Mouse (Mus musculus) adrenal gland, adult 8-10 months (tissue): Measurements from ENCODE around the gene Mapk8ip1. TPM values are rescaled to one million over a fixed set of nuclear protein-coding genes. Genes with fewer than 3 reads are reported as not detected.

ENCODE experiments used
- DNase-seq: peaks from one replicate; pipeline ENCODE4 v3.0.0; 2022
- total RNA-seq, 4 experiments: library from RNA; stranded (reverse); gene quantifications; 2 replicates each; pipeline ENCODE4 v1.2.4; 2022

Mapk8ip1 gene
- total RNA-seq, 4 experiments from 2014 or later: 34.6 to 43.3 (median 38.7) TPM

- DNase-seq: no peak
Measured at GRCm38 (mm10) chr2:92390206-92390930, 10.7 kb downstream of the Mapk8ip1 start.

DNA sequence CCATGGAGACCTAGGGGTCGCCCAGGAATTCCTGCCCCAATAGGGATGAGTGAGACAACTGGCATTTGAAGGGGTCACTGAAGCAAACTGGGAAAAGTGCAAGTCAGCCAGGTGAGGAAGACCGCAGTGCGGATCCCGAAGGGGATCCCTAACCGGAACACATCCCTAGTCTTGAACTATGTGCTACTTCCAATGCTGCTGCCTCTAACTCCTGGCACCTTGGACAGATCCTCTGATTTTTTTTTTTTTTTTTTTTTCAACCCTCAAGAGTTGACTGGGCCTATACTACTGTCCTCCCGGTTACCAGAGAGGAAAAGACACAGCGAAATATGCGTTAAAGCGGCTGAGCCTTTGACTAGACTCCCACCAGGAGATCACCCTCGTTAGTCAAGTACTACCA is 11.4 kb downstream of the Mapk8ip1 start:
- DNase-seq: no peak

GRCm38 (mm10) chr2:92388891-92389641 is 12.0 kb downstream of the Mapk8ip1 start:
- DNase-seq: peak; percentile 86

- DNase-seq: no peak
Measured at GRCm38 (mm10) chr2:92388081-92388517, 13.0 kb downstream of the Mapk8ip1 start.

- DNase-seq: no peak
Measured at GRCm38 (mm10) chr2:92387646-92388045, 13.4 kb downstream of the Mapk8ip1 start.

DNA sequence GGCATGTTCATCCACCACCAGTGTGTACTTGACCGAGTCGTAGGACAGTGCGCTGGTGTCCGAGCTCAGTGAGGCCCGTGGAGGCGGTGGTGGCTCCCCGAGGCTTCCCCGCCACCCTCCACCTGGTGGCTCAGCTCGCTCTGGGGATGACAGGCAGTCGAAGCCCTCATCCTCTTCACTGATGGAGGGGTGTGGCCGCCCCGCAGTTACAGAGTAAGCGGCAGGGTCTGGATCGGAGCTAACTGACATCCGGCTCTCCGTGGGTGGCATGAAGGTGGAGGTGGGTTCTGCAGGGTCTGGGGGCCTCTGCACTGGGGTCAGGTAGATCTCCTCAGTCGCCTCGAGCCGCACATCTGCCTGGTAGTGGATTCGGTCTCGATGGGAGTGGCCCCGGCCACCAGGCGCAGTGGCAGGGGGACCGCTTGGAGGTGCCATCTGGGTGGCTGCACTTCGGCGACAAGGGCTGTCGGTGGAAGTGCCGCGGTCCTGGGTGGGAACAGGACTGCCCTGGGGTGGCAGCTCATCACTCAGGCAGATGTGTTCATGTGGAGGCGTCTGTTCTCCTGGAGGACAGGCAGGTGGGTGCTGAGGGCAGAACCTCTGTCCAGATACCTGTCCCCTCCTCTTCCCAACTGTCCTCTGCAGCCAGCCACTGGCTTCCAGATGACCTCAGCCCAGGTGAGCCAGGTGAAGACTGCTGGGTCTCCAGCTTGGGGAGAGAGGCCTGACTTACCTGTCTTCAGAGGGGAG is 14.1 kb downstream of the Mapk8ip1 start:
- DNase-seq: no peak

- no peak for DNase-seq
Measured at GRCm38 (mm10) chr2:92385113-92386051, 15.7 kb downstream of the Mapk8ip1 start.

- no peak for DNase-seq
Measured at GRCm38 (mm10) chr2:92384101-92384500, 17.0 kb downstream of the Mapk8ip1 start.

DNA sequence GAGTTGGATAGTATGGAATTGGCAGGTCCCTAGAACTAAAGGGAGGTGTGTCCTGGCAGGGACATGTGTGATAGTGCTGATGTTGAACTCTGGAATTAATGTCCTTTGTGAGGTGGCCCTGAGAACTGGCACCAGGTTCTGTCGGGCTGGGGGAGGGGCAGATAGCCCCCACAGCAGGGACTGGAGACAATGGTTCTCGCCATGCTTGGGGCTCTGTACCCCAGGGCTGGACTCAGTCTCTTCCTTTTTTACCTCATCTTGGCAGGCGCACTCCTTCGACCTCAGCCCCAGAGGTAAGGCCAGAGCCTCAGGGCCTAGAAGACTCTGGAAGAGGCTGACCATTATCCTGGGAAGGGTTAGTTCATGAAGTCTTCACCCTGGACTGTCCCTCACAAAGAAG is 18.3 kb downstream of the Mapk8ip1 start:
- no peak for DNase-seq

- DNase-seq: no peak
Measured at GRCm38 (mm10) chr2:92381901-92382588, 19.0 kb downstream of the Mapk8ip1 start, which contains the start of gene 1700029I15Rik. 1700029I15Rik (plus strand) TSS chr2:92382538.

GRCm38 (mm10) chr2:92381161-92381560 is 19.9 kb downstream of the Mapk8ip1 start:
- DNase-seq: no peak

GRCm38 (mm10) chr2:92380495-92381050 is 20.5 kb downstream of the Mapk8ip1 start:
- DNase-seq: no peak

- DNase-seq: no peak
Measured at GRCm38 (mm10) chr2:92379783-92380494, 21.1 kb downstream of the Mapk8ip1 start.

DNA sequence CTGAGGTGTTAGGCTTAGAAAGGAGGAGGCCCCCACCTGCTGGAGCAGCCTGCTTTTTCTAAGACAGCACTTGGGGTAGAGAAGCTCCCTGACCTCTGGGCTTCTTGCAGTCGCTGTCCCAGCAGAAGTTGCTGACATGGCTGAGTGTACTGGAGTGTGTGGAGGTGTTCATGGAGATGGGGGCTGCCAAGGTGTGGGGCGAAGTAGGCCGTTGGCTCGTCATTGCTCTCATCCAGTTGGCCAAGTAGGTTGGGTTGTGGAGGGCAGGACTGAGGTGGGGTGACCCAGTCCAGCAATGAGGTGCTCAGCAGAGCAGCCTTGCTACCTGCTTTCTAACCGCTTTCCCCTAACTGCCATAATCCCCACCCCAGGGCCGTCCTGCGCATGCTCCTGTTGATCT is 23.7 kb downstream of the Mapk8ip1 start:
- DNase-seq: no peak

GRCm38 (mm10) chr2:92376300-92376699 is 24.8 kb downstream of the Mapk8ip1 start:
- DNase-seq: no peak

GRCm38 (mm10) chr2:92375788-92376187 is 25.3 kb downstream of the Mapk8ip1 start:
- DNase-seq: no peak

- DNase-seq: peak; percentile 99
Measured at GRCm38 (mm10) chr2:92375099-92375623, 25.9 kb downstream of the Mapk8ip1 start.

- no peak for DNase-seq
Measured at GRCm38 (mm10) chr2:92374514-92374913, 26.5 kb downstream of the Mapk8ip1 start, which contains the start of the genes Pex16 and Large2. Pex16 (plus strand) TSS chr2:92374676. Large2 (minus strand) TSS chr2:92374869.

DNA sequence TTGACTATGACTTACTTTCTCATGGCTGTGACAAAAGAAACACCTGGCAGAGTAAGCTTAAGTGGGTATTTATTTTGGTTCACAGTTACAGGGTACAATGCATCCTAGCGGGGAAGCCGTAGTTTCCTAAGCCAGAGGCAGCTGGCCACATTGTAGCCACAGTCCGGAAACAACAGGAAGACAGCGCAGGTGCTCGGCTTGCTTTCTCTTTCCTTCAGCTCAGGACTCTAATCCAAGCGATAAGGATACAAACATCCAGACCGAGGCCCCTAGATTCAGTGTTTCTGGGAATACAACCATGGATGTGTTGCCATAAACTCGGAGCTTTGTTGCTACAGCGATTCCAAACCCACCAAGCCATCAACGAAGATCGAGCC is 27.6 kb downstream of the Mapk8ip1 start:
- no peak for DNase-seq
